Mouse (Mus musculus): ENCODE results near the gene Ythdf2. TPM values are rescaled to one million over a fixed set of nuclear protein-coding genes. Genes with fewer than 3 reads are reported as not detected.
"Not testable (repeated sequence)": the region's sequence is repeated elsewhere in the genome, so short reads cannot be mapped to it uniquely, and the experiment has no call there.

The Ythdf2 gene
- total and polyA plus RNA-seq, 2 experiments from 2014 or later: 83.9 to 122 TPM

- H3K36me3 ChIP-seq (ENCODE audit: insufficient read depth): peaks cover 77% of the 10 kb centered on the region
Measured at GRCm38 (mm10) chr4:132234710-132235109, 22.6 kb upstream of the Ythdf2 start.

DNA sequence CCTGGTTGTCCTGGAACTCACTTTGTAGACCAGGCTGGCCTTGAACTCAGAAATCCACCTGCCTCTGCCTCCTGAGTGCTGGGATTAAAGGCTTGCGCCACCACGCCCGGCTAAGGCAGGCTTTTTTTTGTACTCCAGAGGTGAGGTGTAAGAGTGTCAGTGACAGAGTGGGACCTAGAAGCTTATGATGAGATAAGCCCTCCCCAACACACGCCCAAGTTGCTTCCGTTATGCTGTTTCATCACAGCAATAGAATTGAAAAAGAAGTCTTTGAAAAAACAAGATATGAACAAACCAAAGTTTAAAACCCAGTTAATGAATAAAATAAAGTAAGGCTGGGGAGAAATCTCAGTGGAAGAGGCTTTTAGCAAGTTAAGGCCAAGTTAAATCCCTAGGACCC lies 18.3 kb upstream of the Ythdf2 start:
- no peak for TF ChIP-seq CTCF (IDR thresholded peaks at IDR 0.05; ENCODE audit: low read depth)
- Histone ChIP-seq H3K27me3 (ENCODE audit: insufficient read depth, low read length) (no peaks in the 10 kb centered on the region), H3K9me3 (ENCODE audit: low read length) (no peaks in the 10 kb centered on the region), H3K4me1 (ENCODE audit: insufficient read depth) (no peaks in the 10 kb centered on the region), H3K9ac (no peak overlapping the region), H3K4me2 (ENCODE audit: low read depth) (no peak overlapping the region), H3K36me3 (ENCODE audit: insufficient read depth) (peaks cover 84% of the 10 kb centered on the region), H3K27ac (ENCODE audit: low read depth, low read length) (no peak overlapping the region), H3K4me3 (ENCODE audit: low read depth, low read length) (no peak overlapping the region)
- ATAC-seq (no peak), DNase-seq (no peak)
- 93% methylated on average over 5 of the region's 5 CpGs for WGBS

More at GRCm38 (mm10) chr4:132234710-132235109, 22.6 kb upstream of the Ythdf2 start:
- no peak overlapping the region for H3K4me2 ChIP-seq (ENCODE audit: low read depth)
- no peak for DNase-seq
- no peak overlapping the region for H3K4me3 ChIP-seq (ENCODE audit: low read depth, low read length)
- WGBS: 96% methylated on average over 8 of the region's 8 CpGs
- H3K27ac ChIP-seq (ENCODE audit: low read depth, low read length): no peak overlapping the region
- no peak for TF ChIP-seq CTCF (IDR thresholded peaks at IDR 0.05; ENCODE audit: low read depth)
- H3K27me3 ChIP-seq (ENCODE audit: insufficient read depth, low read length): no peaks in the 10 kb centered on the region
- H3K4me1 ChIP-seq (ENCODE audit: insufficient read depth): no peaks in the 10 kb centered on the region
- H3K9me3 ChIP-seq (ENCODE audit: low read length): no peaks in the 10 kb centered on the region
- H3K9ac ChIP-seq: no peak overlapping the region
- ATAC-seq: no peak

DNA sequence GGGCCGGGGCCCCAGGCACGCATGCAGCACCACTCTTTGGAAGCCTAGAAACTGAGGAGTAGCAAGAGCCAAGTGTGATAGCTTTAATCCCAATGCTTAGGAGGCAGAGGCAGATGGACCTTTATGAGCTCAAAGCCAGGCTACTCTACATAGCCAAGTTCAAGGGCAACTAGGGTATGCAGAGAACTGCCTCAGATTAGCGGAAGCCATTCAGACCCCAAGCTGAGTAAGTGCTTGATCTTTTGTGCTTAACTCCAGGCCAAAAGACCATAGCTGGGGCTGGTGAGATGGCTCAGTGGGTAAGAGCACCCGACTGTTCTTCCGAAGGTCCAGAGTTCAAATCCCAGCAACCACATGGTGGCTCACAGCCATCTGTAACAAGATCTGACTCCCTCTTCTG lies 9.9 kb upstream of the Ythdf2 start:
- not testable (repeated sequence) for DNase-seq; H3K4me1 ChIP-seq (ENCODE audit: insufficient read depth); H3K27me3 ChIP-seq (ENCODE audit: insufficient read depth, low read length); ATAC-seq; H3K9me3 ChIP-seq (ENCODE audit: low read length); H3K4me2 ChIP-seq (ENCODE audit: low read depth); H3K4me3 ChIP-seq (ENCODE audit: low read depth, low read length); H3K9ac ChIP-seq; H3K27ac ChIP-seq (ENCODE audit: low read depth, low read length)
- WGBS: 87% methylated on average over 5 of the region's 5 CpGs
- peaks cover 36% of the 10 kb centered on the region for H3K36me3 ChIP-seq (ENCODE audit: insufficient read depth)

DNA sequence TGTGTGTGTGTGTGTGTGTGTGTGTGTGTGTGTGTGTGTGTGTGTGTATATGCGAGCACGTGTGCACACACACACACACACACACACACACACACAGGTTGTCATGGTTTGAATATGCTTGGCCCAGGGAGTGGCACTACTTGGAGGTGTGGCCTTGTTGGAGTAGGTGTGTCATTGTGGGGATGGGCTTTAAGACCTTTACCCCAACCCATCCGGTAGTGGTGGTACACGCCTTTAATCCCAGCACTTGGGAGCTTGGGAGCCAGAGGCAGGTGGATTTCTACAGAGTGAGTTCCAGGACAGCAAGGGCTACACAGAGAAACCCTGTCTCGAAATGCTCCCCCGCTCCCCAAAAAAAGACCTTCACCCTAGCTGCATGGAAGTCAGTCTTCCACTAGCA lies 6.3 kb upstream of the Ythdf2 start:
- not testable (repeated sequence) for DNase-seq; ATAC-seq; H3K4me1 ChIP-seq (ENCODE audit: insufficient read depth); H3K9ac ChIP-seq; H3K4me2 ChIP-seq (ENCODE audit: low read depth); H3K9me3 ChIP-seq (ENCODE audit: low read length); H3K27me3 ChIP-seq (ENCODE audit: insufficient read depth, low read length); H3K36me3 ChIP-seq (ENCODE audit: insufficient read depth); H3K4me3 ChIP-seq (ENCODE audit: low read depth, low read length); H3K27ac ChIP-seq (ENCODE audit: low read depth, low read length)
- WGBS: 80% methylated on average over 6 of the region's 6 CpGs

DNA sequence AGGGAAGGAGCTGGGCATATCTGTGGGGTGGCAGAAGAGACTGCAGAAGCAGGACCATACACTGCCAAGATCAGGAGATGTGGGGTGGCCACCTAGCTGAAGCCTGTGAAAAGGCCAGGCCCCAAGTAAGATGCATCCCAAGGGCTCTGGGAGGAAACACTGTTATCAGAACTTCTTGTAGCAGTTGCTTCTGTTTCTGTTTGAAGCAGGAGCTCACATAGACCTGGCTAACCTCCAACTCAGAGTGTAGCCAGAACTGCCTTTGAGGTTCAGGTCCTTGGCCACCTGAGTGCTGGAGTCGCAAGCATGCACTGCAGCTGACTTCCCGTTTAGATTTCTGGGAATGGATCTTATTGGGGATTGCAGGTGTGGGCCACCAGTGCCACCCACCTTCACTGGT lies 5.7 kb upstream of the Ythdf2 start:
- 83% methylated on average over 2 of the region's 2 CpGs for WGBS
- no peaks in the 10 kb centered on the region for H3K27me3 ChIP-seq (ENCODE audit: insufficient read depth, low read length)
- ATAC-seq: no peak
- no peak for DNase-seq
- no peak overlapping the region for H3K4me3 ChIP-seq (ENCODE audit: low read depth, low read length)
- TF ChIP-seq CTCF (IDR thresholded peaks at IDR 0.05; ENCODE audit: low read depth): no peak
- H3K27ac ChIP-seq (ENCODE audit: low read depth, low read length): no peak overlapping the region
- no peaks in the 10 kb centered on the region for H3K4me1 ChIP-seq (ENCODE audit: insufficient read depth)
- H3K9me3 ChIP-seq (ENCODE audit: low read length): no peaks in the 10 kb centered on the region
- H3K9ac ChIP-seq: no peak overlapping the region
- no peaks in the 10 kb centered on the region for H3K36me3 ChIP-seq (ENCODE audit: insufficient read depth)
- no peak overlapping the region for H3K4me2 ChIP-seq (ENCODE audit: low read depth)

DNA sequence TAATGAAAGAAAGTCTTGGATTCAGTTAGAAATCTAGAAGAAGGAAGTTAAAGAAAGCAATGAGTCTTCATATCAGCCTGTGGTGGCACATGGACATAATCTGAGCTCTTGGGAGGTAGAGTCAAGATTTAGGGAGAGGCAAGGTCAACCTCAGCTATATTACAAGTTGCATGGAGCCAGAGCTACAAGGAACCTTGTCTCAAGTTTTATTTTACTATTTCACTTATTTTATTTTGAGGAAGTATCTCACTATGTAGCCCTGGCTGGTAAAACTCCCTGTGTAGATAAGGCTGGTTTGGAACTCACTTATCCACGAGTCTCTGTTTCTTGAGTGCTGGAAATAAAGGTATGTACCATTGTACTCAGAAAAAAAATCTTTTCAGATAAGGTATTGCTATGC lies 4.5 kb upstream of the Ythdf2 start:
- Histone ChIP-seq H3K4me1 (ENCODE audit: insufficient read depth) (no peaks in the 10 kb centered on the region), H3K4me3 (ENCODE audit: low read depth, low read length) (no peak overlapping the region), H3K36me3 (ENCODE audit: insufficient read depth) (no peaks in the 10 kb centered on the region), H3K9ac (no peak overlapping the region), H3K27ac (ENCODE audit: low read depth, low read length) (no peak overlapping the region), H3K27me3 (ENCODE audit: insufficient read depth, low read length) (no peaks in the 10 kb centered on the region), H3K9me3 (ENCODE audit: low read length) (no peaks in the 10 kb centered on the region), H3K4me2 (ENCODE audit: low read depth) (no peak overlapping the region)
- TF ChIP-seq CTCF (IDR thresholded peaks at IDR 0.05; ENCODE audit: low read depth): no peak
- no peak for DNase-seq
- no peak for ATAC-seq
- WGBS: 68% methylated on average over 1 of the region's 1 CpGs

DNA sequence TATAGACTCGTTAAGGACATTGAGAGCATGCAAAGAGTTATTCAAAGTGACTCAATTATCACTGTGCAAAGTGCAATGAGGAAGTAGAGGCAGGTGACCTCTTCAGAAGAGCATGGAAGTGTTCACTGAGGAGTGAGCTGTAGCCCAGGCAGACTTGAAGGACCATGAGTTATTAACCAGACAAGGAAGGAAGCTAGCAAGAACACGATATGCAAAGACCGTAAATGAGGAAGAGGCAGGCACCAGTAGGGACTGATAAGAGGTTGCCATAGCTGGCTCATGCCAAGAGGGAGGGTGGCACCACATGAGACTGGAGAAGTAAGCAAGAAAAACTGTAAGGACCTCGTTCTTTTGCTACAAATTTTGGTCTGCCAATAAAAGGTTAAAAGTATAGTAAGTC lies 2.7 kb upstream of the Ythdf2 start:
- ATAC-seq: no peak
- no peak for DNase-seq
- no peaks in the 10 kb centered on the region for H3K27me3 ChIP-seq (ENCODE audit: insufficient read depth, low read length)
- H3K4me2 ChIP-seq (ENCODE audit: low read depth): no peak overlapping the region
- 69% methylated on average over 4 of the region's 4 CpGs for WGBS
- H3K9me3 ChIP-seq (ENCODE audit: low read length): no peaks in the 10 kb centered on the region
- no peak for TF ChIP-seq CTCF (IDR thresholded peaks at IDR 0.05; ENCODE audit: low read depth)
- H3K36me3 ChIP-seq (ENCODE audit: insufficient read depth): no peaks in the 10 kb centered on the region
- H3K27ac ChIP-seq (ENCODE audit: low read depth, low read length): no peak overlapping the region
- no peak overlapping the region for H3K9ac ChIP-seq
- no peaks in the 10 kb centered on the region for H3K4me1 ChIP-seq (ENCODE audit: insufficient read depth)
- H3K4me3 ChIP-seq (ENCODE audit: low read depth, low read length): no peak overlapping the region

All from forebrain, postnatal 0 days (tissue).